Mouse (Mus musculus) bone marrow macrophage, adult 2 months (primary cell): ENCODE measurements at regions not wholly inside any gene's neighbourhood (a gene's known extent, or its start where the extent isn't known, plus 50 kb on each side); places are given as distances from the start of the nearest gene placed in this dataset.

Experiments
- CTCF ChIP-seq: IDR thresholded peaks from 2 replicates; pipeline ENCODE4 v1.5.1; 2012; ENCODE audit warnings: low read depth, mild to moderate bottlenecking, low read length, moderate library complexity
- POLR2A ChIP-seq: IDR thresholded peaks from 2 replicates; pipeline ENCODE4 v1.6.1; 2012; ENCODE audit warnings: mild to moderate bottlenecking, low read depth, low read length, borderline replicate concordance

- TF ChIP-seq CTCF: no peak
- no peak for TF ChIP-seq POLR2A
Observed at GRCm38 (mm10) chr3:37786792-37787191, 62.5 kb upstream of the Gm5148 start.
